Mouse (Mus musculus): ENCODE measurements at regions not wholly inside any gene's neighbourhood (a gene's known extent, or its start where the extent isn't known, plus 50 kb on each side); places are given as distances from the start of the nearest gene placed in this dataset.
"Not testable (repeated sequence)": the region's sequence is repeated elsewhere in the genome, so short reads cannot be mapped to it uniquely, and the experiment has no call there.

DNA sequence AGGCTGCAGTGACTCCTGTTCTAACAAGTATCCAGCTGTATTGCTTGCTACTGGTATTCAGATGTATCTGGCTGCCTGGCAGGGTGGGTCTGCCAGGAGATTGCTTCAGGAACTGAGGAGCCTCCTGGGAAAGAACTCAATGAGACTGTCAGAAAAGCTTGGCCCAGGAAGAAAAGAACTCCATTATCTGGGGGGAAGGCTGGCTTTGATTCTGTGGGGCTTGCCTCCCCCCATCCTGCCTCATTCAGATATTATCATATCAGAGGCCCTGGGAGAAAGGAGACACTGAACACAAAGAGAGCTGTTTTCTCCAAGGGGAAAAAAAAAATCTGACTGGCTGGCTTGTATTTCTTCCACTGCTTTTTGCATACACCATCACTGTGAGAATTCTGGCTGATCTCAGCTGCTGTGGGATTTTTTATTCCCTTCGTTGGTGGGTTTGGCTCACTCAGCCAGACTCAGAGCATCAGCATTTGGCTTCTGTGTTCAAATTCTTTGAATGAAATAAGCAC lies 552.0 kb upstream of the Tbl1xr1 start:
- no peak for DNase-seq

DNA sequence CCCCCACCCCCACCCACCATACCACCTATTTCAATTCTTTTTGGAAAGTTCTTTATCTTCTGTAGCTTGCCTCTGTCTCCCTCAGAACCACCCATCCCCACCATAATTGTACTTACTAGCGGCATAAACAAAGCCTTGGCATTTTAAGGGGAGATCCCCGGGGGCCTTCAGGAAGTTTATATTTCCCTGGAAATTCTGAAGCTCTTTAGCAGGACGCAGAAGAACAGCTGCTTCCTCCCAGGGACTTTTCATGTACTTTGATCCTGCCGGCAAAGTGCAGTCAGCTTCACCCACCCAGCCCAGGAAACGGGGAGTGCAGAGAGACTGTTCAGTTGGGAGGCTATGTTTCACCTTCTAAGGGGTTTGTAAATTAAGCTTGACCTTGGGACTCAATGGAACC lies 545.6 kb upstream of the Tbl1xr1 start:
- DNase-seq, result no peak

DNA sequence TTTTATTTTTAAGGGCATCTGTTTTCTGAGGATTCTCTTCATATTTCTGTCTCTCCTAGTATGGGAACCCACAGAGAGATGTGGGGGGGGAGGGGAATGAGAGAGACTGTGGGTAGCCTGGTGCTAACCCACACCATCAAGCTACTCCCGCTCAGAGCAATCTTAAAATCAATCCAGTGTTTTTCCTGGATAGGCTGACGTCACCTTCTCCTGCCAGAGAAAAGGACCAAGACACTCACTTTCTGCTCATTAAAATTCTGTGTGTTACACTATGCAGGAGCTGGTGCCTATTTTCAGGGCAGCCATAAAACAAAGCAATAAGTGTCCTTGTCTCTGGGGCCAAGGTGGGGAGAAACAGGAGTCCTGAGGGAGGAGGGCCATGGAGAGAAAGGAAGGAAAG lies 537.3 kb upstream of the Tbl1xr1 start:
- DNase-seq, result no peak

DNA sequence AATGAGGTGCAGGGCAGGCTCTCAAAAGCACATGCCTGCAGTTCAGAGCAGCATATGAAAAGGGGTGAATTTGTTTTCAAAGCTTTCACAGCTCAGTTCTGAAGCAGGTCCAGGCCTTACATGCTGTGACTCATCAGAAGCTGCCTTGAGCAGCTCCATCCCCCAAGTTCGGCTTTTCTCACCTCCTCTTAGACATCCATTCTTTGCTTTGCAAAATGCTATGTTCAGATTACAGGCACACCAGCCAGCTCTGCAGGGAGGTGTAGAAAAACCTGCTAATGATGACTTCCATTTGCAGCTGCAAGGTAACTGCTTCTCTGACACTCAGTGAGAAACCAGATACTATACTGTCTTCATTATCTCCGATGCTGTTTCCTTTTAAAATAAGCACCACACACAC lies 532.0 kb upstream of the Tbl1xr1 start:
- DNase-seq, result no peak

DNA sequence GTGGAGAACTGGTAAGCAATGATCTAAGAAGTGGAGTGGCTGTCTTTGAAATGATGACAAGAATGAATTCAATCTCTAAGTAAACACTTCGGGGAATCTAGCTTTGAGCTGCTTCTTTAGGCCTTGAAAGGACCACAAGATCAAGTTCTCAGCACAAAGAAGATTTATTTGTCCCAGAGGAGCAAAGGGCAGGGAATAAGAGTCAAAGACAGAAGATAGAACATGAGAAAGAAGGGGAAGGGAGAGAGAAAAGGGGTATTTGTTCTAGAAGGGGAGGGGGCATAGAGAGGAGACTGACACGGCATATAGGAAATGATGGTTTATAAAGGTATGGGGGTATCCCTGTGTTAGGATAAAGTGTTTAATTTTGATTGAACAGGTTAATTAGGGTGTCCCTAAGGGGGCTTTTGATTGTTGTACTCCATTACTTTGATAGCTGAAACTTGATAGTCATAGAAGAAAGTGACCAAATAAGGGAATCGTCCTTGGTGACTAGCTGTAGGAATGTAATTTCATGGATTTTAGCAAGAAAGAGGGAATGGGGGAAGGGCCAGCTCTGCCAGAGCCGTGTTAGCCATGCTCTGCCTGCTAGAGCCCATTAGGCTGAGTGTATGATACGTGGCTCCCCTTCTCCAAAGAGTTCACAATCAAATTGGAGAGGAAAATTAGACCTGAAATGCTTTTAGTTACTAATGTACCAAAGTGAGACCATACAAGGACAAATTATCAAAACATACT lies 531.1 kb upstream of the Tbl1xr1 start:
- DNase-seq, result no peak

DNA sequence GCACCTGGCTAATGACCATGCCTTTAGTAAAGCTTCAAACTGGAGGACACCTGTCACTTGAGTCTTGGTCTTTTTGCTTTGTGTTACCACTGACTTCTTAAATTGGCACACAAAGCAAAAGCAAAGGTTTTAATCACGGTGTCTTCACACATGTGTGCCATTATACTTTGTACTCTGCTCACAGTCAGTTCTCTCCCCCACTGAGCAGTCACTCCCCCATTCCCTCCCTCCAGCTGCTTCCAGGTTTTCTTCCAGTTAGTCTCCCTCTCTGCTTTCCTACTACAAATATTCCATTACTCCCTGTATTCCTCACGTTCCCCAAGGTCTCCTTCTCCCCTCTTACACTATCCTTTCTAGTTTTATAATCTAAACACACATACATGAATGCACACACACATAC lies 530.0 kb upstream of the Tbl1xr1 start:
- no peak for DNase-seq

DNA sequence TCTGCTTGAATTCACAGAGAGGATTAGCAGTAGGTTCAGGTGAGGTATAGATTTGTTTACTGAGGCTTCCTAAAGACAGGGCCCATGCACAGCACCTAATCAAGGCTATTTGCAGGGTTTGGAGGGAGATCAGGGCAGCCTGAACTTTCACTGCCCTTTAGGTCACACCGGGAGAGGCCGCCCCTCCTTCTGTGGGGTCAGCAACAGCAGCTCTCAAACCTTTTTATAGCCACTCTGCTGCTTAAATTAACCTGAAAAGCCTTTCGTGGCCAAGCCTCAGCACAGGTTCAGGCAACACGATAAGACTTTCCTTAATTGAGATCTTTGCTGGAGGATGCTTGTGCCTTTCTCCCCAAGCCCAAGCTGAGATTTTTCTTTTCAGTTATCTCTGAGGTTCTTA lies 526.8 kb upstream of the Tbl1xr1 start:
- DNase-seq, result no peak

DNA sequence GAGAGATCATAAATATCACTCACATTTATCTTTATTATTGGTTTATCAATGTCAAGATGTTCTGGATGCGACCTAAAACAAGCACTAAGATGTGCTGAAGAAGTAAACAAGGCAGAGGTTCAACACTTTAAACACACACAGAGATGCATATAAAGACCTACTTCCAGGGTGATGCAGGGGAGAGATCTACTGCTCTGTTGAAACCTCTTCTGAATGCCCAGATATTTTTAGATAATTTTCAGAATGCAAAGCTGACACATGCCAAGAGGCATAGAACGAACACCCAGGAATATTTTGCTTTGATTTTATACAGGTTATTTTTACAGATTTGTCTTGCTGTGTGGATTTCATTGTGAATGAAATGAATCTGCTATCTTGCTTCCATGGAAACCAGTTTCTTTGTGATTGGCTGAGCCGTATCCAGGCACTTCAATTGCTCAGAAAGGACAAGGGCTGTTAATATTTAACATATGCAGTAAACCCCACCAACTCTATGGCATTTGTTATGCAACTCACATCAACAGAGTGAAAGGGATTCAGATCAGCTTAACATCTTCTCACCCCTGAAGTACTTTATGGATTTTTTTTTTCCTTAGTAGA lies 523.2 kb upstream of the Tbl1xr1 start:
- DNase-seq, result no peak

DNA sequence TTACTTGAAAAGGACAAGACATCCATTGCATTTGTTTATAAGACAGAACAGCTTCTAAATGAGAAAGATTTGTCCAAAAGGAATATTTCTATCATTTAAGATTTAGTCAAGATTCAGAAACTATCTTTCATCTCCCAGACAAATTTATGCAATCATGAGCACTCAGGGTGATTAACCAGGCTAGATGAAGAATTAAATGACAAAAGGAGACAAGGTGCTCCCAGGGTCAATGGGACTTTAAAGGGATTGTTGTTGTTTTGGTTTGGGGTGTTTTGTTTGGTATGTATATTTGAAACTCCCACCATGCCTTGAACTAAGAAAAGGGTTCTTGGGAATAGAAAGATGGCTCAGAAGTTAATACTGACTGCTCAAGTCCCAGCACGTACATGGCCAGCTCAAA lies 522.6 kb upstream of the Tbl1xr1 start:
- DNase-seq, result no peak

DNA sequence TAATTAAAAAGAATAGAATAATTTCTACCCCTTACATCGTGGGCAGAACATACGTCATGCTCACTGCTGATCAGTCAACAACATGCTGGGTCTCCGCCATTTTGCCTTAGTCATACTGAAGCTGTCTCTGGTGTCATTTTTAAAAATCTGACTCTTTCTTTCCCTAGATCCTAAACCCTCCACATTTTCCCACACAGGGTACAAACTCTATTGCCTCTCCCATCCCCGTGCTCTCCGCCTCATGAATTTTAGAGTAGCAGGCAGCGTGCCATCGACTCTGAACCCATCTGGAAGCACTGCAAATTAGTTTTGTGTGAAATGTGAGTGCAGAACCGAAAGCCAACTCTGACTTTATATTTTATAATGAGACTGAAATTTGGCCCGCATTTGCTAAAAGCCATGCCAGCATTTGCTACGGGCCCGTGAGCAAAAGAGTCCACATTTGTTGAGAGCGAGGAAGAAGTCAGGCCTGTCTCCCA lies 518.5 kb upstream of the Tbl1xr1 start:
- peak; percentile 21 to 54 for DNase-seq

DNA sequence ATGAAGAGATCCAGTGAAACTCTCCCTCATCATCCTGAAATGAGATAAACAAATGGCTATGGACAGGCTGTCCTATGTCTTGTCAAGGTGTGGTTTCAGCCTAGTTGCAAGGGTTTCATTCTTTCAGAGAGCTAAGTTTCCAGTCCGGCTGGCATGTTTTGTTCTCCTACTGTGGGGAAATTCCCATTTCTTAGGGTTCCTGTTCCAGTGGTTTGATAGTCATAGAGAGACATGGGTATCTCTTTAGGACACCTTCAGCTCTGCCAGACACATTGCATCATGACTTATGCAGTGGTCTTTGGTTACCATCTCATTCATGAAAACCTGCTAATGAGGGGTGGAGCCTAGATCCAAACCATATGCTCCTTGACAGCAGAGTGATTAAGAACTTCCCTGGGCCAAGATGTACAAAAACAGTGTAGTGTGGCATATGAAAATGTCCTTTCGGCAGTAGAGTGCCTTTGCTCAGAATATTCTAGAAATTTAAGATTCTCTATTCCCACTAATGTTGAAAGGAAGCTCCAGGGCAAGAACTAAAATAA lies 513.6 kb upstream of the Tbl1xr1 start:
- no peak for DNase-seq

DNA sequence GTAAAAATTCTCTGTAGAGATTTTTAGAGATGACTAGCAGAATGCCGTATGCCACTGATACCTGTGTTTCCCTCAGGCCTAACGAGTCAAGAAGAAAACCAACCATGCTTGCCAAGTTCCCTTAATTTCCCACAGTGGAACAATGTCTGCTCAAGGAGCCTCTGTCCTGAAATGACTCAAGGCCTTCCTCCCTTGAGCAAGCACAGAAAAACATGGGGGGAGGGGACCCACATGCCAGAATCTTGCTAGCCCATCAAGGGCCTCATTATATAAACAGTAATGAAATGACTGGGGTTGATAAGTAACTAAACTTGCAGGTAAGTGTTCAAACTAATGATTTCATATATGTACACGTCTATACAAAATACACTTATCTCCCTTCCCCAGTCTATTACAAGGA lies 513.0 kb upstream of the Tbl1xr1 start:
- DNase-seq, result no peak

DNA sequence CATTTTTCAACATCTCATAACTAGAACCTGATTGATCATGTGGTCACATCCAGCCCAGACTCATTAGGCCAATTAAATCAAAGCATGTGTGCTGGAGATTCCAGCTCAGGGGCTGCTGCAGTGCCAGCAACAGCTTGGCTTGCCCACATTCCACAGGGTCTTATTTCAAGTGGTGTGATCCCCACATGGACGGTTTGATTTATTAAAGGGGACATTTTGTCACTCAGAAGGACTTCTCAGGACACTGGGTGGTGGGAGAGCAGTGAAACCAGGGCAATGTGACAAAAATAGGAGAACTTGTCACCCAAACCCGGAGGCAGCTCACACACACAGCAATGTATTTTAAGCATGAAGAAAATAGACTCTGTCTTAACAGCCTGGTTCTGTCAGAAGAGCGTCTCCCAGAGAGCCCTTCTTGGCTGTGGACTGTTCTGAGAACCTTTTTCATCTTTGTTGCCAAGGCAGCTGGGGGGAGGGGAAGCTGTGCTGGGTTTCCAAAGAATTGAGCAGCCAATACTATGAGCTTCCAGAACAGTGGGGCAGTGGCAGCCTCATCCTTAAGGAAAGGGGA lies 512.2 kb upstream of the Tbl1xr1 start:
- DNase-seq, result peak; percentile 34 to 64

DNA sequence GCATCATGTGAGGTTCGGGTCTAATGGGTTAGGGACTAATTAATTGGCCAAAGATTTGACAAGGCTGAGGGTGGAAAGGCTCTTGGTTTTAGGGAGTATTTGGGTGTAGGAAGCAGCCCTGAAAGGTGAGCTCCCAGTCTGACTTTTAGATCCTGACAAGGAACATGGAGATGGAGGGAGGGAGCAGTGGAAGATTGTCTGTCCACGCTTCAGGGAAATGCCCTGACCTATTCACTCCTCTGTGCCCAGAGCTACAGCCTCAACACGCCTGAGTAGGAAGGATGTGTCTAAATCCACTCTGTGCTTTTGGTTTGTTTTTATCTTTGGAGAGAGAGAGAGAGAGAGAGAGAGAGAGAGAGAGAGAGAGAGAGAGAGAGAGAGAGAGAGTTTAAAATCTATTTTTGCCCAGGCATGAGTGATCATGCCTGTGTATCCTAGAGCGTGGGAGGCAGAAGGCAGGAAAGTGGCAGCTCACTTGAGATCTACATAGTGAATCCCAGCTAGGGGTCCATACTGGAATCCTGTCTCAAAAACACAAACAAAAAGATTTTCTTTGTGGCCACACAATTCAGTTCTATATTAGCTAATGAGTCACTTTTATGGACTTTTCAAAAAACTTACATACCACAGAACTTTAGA lies 511.5 kb upstream of the Tbl1xr1 start:
- DNase-seq, result no peak

DNA sequence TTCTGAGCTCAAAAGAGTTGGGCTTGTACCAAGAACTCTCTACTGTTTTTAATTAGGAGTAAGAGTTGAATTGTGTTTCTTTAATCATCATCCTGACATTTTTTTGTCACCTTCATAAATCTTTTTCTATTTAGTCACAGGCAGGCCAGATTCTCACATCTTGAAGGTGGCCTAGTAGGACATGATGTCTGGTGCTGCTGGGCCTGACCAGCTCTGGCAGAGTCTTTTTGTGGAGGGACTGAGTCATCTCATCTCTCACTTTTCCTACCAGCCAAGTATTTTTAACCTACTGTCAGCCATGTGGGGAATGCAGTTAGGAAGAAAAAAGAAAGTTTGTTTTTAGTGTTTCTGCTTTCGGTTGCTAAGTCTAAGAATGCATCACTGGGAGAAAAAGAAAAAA lies 506.7 kb upstream of the Tbl1xr1 start:
- DNase-seq, result no peak

DNA sequence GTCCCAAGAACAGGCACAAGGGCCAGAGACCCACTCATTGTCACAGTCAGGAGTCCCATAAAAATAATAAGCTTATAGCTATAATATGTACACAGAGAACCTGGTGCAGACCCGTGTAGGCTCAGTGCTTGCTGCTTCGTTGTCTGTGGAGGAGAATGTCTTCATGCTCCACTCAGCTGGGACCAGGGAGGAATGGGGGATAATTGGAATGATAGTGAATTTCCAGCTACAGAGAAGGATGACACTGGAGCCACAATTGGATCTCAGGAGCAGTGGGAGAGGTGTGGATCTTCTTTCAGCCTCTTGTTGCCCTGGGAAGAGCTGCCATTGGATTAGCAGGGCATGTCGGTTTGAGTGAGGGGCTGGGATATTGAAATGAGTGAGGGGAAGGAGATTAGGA lies 497.8 kb upstream of the Tbl1xr1 start:
- DNase-seq, result no peak

DNA sequence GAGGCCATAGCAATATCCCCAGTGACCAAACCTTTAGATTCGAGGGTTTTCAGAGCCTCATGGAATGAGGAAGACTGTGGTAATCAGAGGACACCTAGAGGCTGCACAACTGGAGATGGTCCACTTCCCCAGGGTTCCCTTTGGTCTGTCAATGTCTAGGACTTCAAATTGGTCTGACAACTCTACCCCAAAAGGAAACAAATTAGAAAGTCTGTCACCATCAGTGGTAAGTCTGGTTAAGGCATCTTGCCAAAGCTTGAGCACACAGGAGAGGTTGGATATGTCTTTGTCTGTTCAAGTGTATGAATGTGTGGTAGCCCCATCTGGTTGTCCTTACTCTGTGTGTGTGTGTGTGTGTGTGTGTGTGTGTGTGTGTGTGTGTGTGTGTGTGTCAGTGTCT lies 494.3 kb upstream of the Tbl1xr1 start:
- no peak for DNase-seq

DNA sequence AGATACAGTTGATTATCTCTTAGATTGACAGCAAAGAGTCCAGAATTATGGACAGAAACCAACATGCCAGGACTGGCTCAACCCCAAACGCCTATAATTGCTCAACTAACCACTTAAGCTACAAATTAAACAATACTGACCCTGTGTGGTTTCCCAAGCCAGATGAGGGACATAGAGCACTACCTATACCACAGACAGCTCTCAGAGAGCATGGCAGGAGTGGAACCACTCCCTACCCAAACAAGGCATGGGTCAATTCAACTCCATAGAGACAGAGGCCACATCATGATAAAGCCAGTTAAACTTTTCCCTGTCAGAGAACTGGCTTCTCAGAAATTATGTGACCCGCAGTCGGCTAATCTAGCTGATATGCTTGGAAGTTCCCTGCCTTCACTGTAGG lies 490.7 kb upstream of the Tbl1xr1 start:
- no peak for DNase-seq

DNA sequence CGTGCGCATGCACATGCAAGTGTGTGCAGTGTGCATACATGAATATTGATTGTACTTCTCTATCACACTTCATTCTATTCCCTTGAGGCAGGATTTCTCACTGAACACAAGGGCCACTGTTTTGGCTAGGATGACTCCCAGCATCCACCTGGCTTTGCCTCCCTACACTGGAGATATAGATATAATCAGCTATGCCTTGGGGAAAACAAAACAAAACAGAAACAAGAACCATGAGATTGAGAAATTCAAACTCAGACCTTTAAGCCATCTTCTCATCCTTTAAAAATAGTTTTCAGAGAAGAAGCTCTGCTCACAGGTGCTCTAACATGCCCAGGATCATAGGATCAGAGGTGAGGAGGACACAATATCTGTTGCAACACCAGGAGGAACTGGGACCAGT lies 469.6 kb upstream of the Tbl1xr1 start:
- no peak for DNase-seq

DNA sequence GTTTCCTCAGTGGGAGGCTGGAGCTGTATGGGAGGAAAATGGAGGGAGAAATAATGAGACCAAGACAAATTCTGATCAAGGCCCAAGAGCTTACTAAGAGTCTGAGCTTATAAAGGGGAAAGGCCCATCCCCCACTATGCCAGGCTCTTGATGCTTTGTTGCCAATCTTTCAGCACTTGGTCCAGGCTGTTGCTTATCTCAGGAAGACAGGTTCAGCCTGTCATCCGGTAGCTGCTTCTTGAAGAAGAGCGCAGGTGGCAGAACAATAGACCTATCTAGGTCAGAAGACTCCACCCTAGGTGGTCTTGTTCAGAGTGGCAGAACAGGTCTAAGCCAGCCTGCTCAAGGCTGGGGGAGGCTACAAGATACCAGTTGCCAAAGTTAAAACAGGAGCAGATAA lies 466.2 kb upstream of the Tbl1xr1 start:
- no peak for DNase-seq

DNA sequence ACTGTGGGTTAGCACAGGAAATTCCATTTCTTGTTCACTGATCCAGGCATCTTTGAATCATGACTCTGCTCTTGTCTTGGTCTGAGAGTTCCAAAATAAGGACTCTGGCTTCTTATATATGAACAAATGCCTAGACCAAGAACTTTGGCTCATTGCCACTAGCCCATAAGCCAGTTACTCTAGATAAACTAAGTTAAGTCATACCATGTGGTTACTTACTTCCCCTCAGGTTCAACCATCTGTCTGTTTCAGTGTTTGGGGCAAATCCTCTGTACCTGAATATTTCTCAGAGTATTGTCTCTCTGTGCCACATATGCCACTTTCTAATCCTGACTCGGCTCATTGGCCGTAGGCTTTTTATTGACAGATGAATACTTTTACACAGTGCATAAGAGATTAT lies 454.7 kb upstream of the Tbl1xr1 start:
- DNase-seq, result no peak

DNA sequence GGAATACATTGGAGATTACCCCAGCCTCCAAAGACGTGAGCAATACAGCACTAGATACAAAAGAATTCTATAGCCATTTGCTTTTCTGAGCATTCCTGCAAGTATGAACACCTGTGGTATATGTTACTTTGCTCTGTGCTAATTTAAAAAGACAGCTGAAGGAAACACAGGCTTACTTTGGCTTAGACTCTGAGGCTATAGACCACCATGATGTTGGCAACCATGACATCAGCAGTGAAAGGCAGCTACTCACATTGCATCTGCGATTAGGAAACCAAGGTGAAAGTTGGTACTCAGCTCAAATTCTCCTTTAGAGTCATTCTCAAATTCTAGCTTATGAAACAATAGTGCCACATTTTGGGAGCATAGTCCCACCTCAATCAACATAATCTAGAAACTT lies 451.4 kb upstream of the Tbl1xr1 start:
- DNase-seq, result no peak

DNA sequence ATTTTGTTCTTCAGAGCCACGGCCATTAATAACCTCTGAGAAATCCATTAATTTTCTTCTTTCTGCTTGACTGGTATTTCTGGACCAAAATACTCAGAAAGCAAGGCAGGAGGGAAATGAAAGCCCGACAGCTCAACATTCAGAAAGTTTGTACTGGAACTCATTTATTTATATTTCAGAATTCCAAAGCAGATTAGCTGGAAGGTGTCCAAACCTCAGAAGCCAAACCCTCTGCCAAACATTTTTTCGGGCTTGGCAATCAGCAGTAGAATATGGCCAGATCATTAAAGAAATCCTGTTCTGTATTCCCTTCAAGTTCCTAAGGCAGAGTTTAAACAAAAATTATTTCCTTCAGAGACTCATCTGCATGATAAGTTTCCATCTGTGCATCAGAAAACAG lies 450.4 kb upstream of the Tbl1xr1 start:
- peak; percentile 18 to 33 for DNase-seq

DNA sequence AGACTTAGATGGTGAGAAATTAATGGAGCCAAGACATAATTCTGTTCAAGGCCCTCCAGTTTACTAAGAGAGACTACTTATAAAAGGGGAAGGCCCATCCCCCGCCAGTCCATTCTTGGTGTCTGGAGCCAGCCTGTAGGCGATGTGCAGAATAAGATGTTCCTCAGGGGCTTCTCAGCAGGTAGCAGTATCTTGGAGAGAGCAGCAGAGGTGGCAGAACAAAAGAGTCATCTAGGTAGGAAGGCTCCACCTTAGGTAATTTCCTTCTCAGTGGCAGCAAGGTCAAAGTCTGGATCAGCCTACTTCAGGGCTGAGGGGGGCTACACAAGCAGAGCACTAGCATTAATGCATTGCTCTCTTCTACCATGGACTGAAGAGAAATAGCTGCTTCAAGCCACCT lies 449.4 kb upstream of the Tbl1xr1 start:
- DNase-seq, result not testable (repeated sequence)
